Mouse (Mus musculus) cerebellum, postnatal 4 days (tissue): ENCODE measurements around the gene Paics.
A peak's percentile ranks its signal among the peaks of the same experiment; 100 is the strongest.

Experiments
- DNase-seq, 2 experiments: peaks; one replicate each; pipeline ENCODE4 v3.0.0; 2022; ENCODE audit warnings: low spot score in 2 of 2, mixed read lengths in 1 of 2

Gene Paics

GRCm38 (mm10) chr5:77004051-77004821 is 53.1 kb downstream of the Paics start, which contains the start of gene Arl9:
Gene Arl9 (plus strand): TSS chr5:77004055.
- DNase-seq: no peak

DNA sequence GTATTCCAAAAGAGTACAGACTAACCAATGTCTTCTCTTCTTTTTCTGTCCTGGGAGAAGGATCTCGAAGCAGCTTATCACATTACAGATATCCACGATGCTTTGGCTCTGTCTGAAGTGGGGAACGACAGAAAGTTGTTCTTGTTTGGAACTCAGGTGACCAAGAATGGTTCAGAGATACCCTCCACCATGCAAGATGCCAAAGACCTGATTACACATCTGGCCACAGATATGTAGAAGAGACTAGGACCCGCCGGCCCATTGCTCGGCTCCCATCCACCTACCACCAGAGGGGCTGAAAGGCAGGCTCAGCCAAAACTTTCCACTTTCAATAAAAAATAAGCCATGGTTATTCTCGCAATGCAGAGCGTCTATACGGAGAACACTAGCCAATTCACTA is 59.2 kb downstream of the Paics start:
- no peak for DNase-seq

GRCm38 (mm10) chr5:77011082-77011481 is 60.0 kb downstream of the Paics start:
- no peak for DNase-seq

DNA sequence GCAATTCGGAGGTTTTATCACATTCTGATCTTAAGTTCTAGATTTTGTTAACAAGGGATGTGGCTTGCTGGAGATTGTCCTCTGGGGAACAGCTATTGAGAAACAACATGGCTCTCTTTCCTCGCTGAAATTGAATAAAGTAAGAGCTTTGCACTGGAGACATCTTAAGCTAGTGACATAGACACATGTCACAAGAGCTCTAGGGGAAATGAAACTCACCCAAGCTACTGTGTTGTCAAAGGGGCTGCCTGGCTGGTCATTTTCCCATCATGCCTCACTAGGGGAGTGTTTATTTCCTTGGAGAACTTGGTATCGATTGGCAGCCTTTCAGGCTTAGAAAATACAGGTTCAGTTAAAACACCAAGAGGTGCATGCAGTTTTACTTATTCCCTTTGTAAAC is 62.1 kb downstream of the Paics start:
- no peak for DNase-seq

DNA sequence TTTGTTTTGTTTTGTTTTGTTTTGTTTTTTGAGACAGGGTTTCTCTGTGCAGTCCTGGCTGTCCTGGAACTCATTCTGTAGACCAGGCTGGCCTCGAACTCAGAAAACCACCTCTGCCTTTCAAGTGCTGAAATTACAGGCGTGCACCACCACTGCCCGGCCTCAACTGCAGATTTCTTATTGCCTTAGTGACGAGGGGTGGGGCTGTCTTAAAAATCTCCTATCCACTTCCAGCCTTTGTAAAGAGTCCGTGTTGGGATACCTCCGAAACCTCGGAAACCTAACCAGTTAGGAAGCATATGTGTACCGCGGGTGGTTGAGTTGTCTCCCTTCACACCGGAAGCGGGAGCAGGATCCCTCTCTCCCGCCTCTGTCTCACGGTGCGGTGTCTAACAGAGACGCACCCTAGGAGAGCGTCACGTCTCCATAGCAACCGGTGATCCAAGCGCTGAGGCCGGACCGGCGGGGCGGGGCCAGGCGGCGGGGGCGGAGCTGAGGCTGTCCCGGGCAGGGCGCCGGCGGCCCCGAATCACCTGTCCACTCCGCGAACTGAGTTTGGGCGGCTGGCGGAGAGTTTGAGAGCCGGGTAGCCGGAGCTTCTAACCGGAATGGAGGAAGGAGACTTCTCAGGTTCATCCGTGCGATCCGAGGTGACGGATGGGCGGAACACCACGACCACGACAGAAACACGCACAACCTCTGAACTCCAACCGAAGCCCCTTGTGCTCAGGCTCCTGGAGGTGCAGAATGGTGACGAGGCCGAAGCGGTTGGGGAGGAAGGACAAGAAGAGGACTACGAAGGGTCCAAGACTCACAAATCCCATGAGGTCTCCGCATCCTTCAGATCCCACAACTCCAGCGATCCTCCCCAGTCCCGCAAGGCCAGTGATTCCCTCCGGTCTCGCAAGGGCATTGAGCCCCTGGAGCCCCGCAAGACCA is 64.7 kb downstream of the Paics start, which contains the start of gene Thegl:
TSS of gene Thegl (plus strand) at position 480 of the 939 bp plus-strand sequence.
- DNase-seq: peak; percentile 30 to 58
